Mouse (Mus musculus): ENCODE measurements around the gene Kif1a.

The Kif1a gene

GRCm38 (mm10) chr1:92970791-92971190, 131.0 kb downstream of the Kif1a start:
- DNase-seq (ENCODE audit: low spot score in 2 of 2), result peak in 1 of 2 experiments; percentile 48
